Mouse (Mus musculus) layer of hippocampus, adult 2 months (tissue): ENCODE results near the gene Actl6b. TPM values are rescaled to one million over a fixed set of nuclear protein-coding genes. Genes with fewer than 3 reads are reported as not detected.

Source experiments
- DNase-seq, 2 experiments: peaks; one replicate each; pipeline ENCODE4 v3.0.0; 2022; ENCODE audit warnings: low spot score in 2 of 2
- H3K27ac ChIP-seq: fragments of 200-600 bp; 2 replicates; pipeline ENCODE4 v1.8.1; 2022
- H3K4me3 ChIP-seq: fragments of 200-600 bp; 2 replicates; pipeline ENCODE4 v1.8.1; 2022; ENCODE audit warnings: mild to moderate bottlenecking
- CTCF ChIP-seq: fragments of 200-600 bp; conservative IDR thresholded peaks from 2 replicates; pipeline ENCODE4 v1.8.1; 2022; ENCODE audit warnings: antibody characterized with exemption, mild to moderate bottlenecking, moderate library complexity
- total RNA-seq, 2 experiments: library from RNA; stranded (reverse); gene quantifications; 2 replicates each; pipeline ENCODE4 v1.2.3; 2021

Gene Actl6b
- total RNA-seq, 2 experiments from 2014 or later: 138 to 142 TPM

DNA sequence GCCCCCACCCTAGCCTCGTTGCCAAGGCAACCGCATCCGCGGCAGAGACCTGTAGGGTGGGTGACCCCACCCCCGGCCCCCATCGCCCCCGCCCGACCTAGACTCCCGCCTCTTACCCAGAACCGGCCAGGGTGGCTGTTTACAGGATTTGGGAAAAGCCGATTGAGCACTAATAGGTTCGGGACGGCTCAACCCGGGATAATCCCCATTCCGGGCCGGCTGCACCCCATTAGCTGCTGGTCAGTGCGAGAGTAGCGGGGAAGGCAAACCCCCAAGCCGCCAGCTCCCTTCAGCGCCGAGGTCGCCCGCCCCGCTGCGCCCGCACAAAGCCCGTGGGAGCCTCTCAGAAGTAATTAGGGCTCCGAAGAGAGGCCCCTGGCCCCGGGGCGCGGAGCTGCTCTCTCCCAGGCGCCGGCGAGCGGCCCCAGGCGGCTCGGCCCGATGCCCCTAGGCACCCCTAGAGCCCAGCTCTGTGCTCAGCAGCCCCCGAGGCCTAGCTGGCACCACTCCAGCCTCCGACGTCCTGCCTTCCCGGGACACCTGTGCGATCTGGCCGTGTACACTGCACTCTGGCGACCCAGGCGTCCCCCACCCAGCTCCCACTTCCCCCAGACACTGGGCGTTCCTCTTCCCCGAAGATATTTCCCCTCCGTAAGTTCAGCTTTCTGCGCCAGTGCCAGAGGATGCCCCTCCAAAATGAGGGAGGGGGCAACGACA lies 21.7 kb upstream of the Actl6b start:
- H3K4me3 ChIP-seq: peak overlapping the region; percentile 95
- no peak for TF ChIP-seq CTCF
- H3K27ac ChIP-seq: peak overlapping the region; percentile 100
- DNase-seq: no peak

DNA sequence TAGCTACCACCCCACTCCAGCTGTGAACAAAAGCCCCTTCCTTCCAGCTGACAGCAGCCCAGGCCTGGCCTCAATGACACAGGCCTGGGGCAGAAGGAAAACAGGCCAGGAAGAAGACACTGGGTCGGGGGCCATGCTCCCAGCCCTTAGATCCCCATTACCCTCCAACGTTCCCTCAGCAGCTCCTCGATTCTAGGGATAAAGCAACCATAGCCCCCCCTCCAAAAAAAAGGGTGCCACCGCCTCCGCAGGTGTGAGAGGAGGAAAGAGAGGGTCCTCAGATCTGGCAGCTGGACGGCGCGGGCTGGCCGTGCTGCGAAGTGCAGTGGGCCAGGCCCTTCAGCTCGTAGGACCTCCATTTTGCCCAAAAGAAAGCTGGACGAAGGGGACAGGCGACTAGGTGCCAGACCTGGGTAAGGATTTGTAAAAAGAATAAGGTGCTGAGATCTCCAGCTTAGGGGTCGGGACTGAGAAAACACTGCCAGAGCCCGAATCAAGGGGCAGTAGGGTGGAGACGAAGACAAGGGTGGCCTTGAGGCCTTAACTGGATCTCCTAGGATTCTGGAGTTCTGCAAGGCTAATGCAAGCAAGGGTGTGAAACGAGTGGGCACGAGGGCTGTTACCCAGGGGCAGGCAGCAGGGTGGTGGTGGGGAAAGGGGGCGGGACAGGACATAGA lies 21.0 kb upstream of the Actl6b start:
- DNase-seq: no peak
- no peak for TF ChIP-seq CTCF
- H3K27ac ChIP-seq: peak overlapping the region; percentile 100
- H3K4me3 ChIP-seq: peak overlapping the region; percentile 95

- Histone ChIP-seq H3K4me3 (peak overlapping the region; percentile 95), H3K27ac (peak overlapping the region; percentile 100)
- no peak for DNase-seq
- TF ChIP-seq CTCF: no peak
Observed at GRCm38 (mm10) chr5:137532808-137533116, 20.6 kb upstream of the Actl6b start.

- TF ChIP-seq CTCF: no peak
- DNase-seq: peak; percentile 97
- Histone ChIP-seq H3K4me3 (peak within 1 kb of the TSS; percentile 95), H3K27ac (peak within 1 kb of the TSS; percentile 100)
Observed at GRCm38 (mm10) chr5:137533117-137533827, 20.0 kb upstream of the Actl6b start, which contains the start of the genes Epo and Gnb2. TSS of gene Epo (minus strand) at chr5:137533242. TSS of gene Gnb2 (minus strand) at chr5:137533510.

DNA sequence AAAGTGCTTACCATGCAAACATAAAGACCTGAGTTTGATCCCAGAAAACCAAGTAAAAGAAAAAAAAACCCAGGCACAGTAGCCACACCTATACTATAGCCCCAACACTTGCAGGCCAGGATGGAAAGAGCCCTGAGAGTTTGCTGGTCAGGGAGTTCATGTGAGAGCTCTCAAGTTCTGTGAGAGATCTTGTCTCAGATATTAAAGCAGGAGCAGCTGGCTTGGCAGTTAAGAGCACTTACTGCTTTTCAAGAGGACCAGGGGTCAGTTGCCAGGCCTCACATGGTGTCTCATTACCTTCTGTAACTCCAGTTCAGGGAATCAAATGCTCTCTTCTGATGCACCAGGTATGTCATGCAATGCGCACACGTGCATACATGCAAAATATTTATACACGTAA lies 18.6 kb upstream of the Actl6b start:
- TF ChIP-seq CTCF: no peak
- Histone ChIP-seq H3K27ac (no peak overlapping the region), H3K4me3 (no peak overlapping the region)
- DNase-seq: no peak

DNA sequence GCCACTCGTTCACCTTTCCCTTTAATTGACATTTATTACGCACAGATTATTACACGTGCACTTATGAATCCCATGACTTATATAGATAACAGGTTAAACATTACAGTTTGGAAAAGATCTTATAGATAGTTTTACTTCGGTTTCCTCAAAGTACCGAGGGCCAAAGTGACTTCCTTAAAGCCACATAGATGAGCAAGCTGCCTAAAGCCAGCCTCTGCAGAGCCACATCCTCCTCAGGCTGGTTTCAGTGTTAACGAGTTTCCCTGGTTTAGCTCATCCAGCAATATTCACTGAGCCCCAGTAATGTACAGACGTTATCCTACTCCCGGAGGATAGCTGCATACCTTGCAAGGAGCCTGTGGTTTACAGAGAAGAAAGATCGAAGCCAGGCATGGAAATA lies 18.0 kb upstream of the Actl6b start:
- no peak overlapping the region for H3K4me3 ChIP-seq
- no peak for TF ChIP-seq CTCF
- no peak for DNase-seq
- H3K27ac ChIP-seq: no peak overlapping the region

GRCm38 (mm10) chr5:137537461-137537860 lies 15.9 kb upstream of the Actl6b start:
- no peak overlapping the region for H3K4me3 ChIP-seq
- TF ChIP-seq CTCF: no peak
- no peak overlapping the region for H3K27ac ChIP-seq
- no peak for DNase-seq

DNA sequence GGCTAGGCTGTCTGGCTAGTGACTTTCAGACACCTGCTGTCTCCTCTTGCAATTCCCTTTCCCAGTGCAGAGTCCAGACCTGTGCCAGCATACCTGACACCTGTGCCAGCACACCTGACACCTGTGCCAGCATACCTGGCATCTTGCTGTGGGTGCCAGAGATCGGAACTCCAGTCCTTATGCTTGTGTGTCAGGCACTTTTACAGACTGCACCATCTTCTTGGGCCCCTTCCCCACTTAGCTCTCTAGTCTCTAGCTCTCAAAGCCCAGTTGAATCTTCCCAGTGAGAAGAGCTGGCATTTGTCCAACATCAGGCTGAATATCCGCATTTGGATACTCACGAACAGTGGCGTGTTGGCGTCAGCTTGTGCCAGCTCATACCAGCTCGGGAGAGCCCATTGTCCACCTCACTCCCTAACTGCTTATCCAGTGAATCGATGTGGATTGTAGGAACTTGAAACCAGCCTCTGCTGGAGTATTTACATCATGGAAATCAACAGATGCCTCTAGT lies 14.0 kb upstream of the Actl6b start:
- Histone ChIP-seq H3K27ac (no peak overlapping the region; the same call in 1 of the 2 replicates), H3K4me3 (no peak overlapping the region)
- no peak for TF ChIP-seq CTCF
- DNase-seq: no peak

GRCm38 (mm10) chr5:137540991-137541390 lies 12.3 kb upstream of the Actl6b start:
- no peak for TF ChIP-seq CTCF

GRCm38 (mm10) chr5:137541768-137542540 lies 11.4 kb upstream of the Actl6b start:
- TF ChIP-seq CTCF: no peak
- no peak overlapping the region for H3K27ac ChIP-seq
- H3K4me3 ChIP-seq: no peak overlapping the region
- DNase-seq: no peak

More at GRCm38 (mm10) chr5:137540991-137541390, 12.3 kb upstream of the Actl6b start:
- H3K4me3 ChIP-seq: no peak overlapping the region
- no peak for DNase-seq
- no peak overlapping the region for H3K27ac ChIP-seq

GRCm38 (mm10) chr5:137544926-137545325 lies 8.4 kb upstream of the Actl6b start:
- no peak for TF ChIP-seq CTCF
- DNase-seq: no peak
- Histone ChIP-seq H3K27ac (no peak overlapping the region), H3K4me3 (no peak overlapping the region)

- no peak for TF ChIP-seq CTCF
- no peak overlapping the region for H3K4me3 ChIP-seq
- no peak for DNase-seq
Observed at GRCm38 (mm10) chr5:137545596-137545995, 7.7 kb upstream of the Actl6b start.

More at GRCm38 (mm10) chr5:137545596-137545995, 7.7 kb upstream of the Actl6b start:
- H3K27ac ChIP-seq: no peak overlapping the region
